Mouse (Mus musculus): ENCODE results near the gene Cmtm2a.
"Not testable (repeated sequence)": the region's sequence is repeated elsewhere in the genome, so short reads cannot be mapped to it uniquely, and the experiment has no call there.

Cmtm2a gene

GRCm38 (mm10) chr8:104294396-104294795, 1.4 kb upstream of the Cmtm2a start:
- DNase-seq (ENCODE audit: low spot score) = no peak

GRCm38 (mm10) chr8:104268937-104269440, 24.0 kb downstream of the Cmtm2a start:
- DNase-seq (ENCODE audit: low spot score) = no peak

- no peak for DNase-seq (ENCODE audit: low spot score)
Observed at GRCm38 (mm10) chr8:104268368-104268767, 24.6 kb downstream of the Cmtm2a start.

GRCm38 (mm10) chr8:104264271-104264935, 28.6 kb downstream of the Cmtm2a start:
- not testable (repeated sequence) for DNase-seq (ENCODE audit: low spot score)

GRCm38 (mm10) chr8:104261802-104262201, 31.2 kb downstream of the Cmtm2a start:
- not testable (repeated sequence) for DNase-seq (ENCODE audit: low spot score)

- peak; percentile 72 for DNase-seq (ENCODE audit: low spot score)
Observed at GRCm38 (mm10) chr8:104253016-104253415, 40.0 kb downstream of the Cmtm2a start.

GRCm38 (mm10) chr8:104251461-104251860, 41.5 kb downstream of the Cmtm2a start:
- DNase-seq (ENCODE audit: low spot score) = no peak

- DNase-seq (ENCODE audit: low spot score) = peak; percentile 72
Observed at GRCm38 (mm10) chr8:104250439-104251367, 42.3 kb downstream of the Cmtm2a start, which contains the start of gene Cklf. TSS of gene Cklf (plus strand) at chr8:104250861.

- no peak for DNase-seq (ENCODE audit: low spot score)
Observed at GRCm38 (mm10) chr8:104249442-104249996, 43.5 kb downstream of the Cmtm2a start.

- DNase-seq (ENCODE audit: low spot score) = peak; percentile 81
Observed at GRCm38 (mm10) chr8:104248276-104248675, 44.7 kb downstream of the Cmtm2a start, which contains the start of gene Tk2. TSS of gene Tk2 (minus strand) at chr8:104248558.

GRCm38 (mm10) chr8:104247908-104248275, 45.1 kb downstream of the Cmtm2a start:
- DNase-seq (ENCODE audit: low spot score) = peak; percentile 53

GRCm38 (mm10) chr8:104247054-104247907, 45.7 kb downstream of the Cmtm2a start:
- DNase-seq (ENCODE audit: low spot score) = peak; percentile 80

GRCm38 (mm10) chr8:104246621-104247020, 46.4 kb downstream of the Cmtm2a start:
- DNase-seq (ENCODE audit: low spot score) = no peak

- DNase-seq (ENCODE audit: low spot score) = no peak
Observed at GRCm38 (mm10) chr8:104242038-104242644, 50.8 kb downstream of the Cmtm2a start.

- DNase-seq (ENCODE audit: low spot score) = peak; percentile 74
Observed at GRCm38 (mm10) chr8:104239418-104239861, 53.5 kb downstream of the Cmtm2a start.

GRCm38 (mm10) chr8:104234573-104234972, 58.4 kb downstream of the Cmtm2a start:
- DNase-seq (ENCODE audit: low spot score) = no peak

GRCm38 (mm10) chr8:104232919-104233318, 60.1 kb downstream of the Cmtm2a start:
- no peak for DNase-seq (ENCODE audit: low spot score)

- DNase-seq (ENCODE audit: low spot score) = no peak
Observed at GRCm38 (mm10) chr8:104232039-104232438, 60.9 kb downstream of the Cmtm2a start.
